Mouse (Mus musculus) small intestine, adult 2 months (tissue): Measurements from ENCODE around the gene Hemgn. TPM values are rescaled to one million over a fixed set of nuclear protein-coding genes. Genes with fewer than 3 reads are reported as not detected.

ENCODE experiments used
- H3K27ac ChIP-seq: fragments of 200-500 bp; 2 replicates; pipeline ENCODE4 v1.5.1; 2012; ENCODE audit warnings: low read depth, low read length, control low read depth, inconsistent platforms; ENCODE audit not compliant: insufficient read depth
- H3K27me3 ChIP-seq: fragments of 200-500 bp; 2 replicates; pipeline ENCODE4 v1.6.1; 2012; ENCODE audit warnings: mild to moderate bottlenecking, moderate library complexity, low read length, inconsistent platforms; ENCODE audit not compliant: control insufficient read depth, insufficient read depth
- H3K36me3 ChIP-seq: fragments of 200-500 bp; 2 replicates; pipeline ENCODE4 v1.6.1; 2012; ENCODE audit warnings: mild to moderate bottlenecking, low read length, control low read depth, inconsistent platforms; ENCODE audit not compliant: control insufficient read depth, insufficient read depth
- H3K4me1 ChIP-seq: fragments of 200-500 bp; 2 replicates; pipeline ENCODE4 v1.6.1; 2012; ENCODE audit warnings: low read length, inconsistent platforms, mixed read lengths; ENCODE audit not compliant: control insufficient read depth, insufficient read depth, insufficient read length
- H3K4me3 ChIP-seq: fragments of 200-500 bp; 2 replicates; pipeline ENCODE4 v1.5.1; 2012; ENCODE audit warnings: low read depth, mild to moderate bottlenecking, control low read depth, inconsistent platforms, low read length, moderate library complexity
- CTCF ChIP-seq: fragments of 200-500 bp; IDR thresholded peaks from 2 replicates; pipeline ENCODE4 v1.5.1; 2012; ENCODE audit warnings: low read depth, mild to moderate bottlenecking, control low read depth, inconsistent platforms, low read length, moderate library complexity, mixed read lengths; ENCODE audit not compliant: insufficient replicate concordance, insufficient read length; ENCODE audit errors: extremely low read depth
- POLR2A ChIP-seq: fragments of 200-500 bp; IDR thresholded peaks from 2 replicates; pipeline ENCODE4 v1.6.1; 2012; ENCODE audit warnings: low read depth, mild to moderate bottlenecking, control low read depth, inconsistent platforms, low read length, moderate library complexity
- WGBS: fragments of 180-500 bp; shearing (Covaris S2); methylation state at CpG from one replicate; pipeline ENCODE4 v1.1.7; 2018; 5-methylcytosine and 5-hydroxymethylcytosine counted together
- polyA plus RNA-seq: library from polyadenylated mRNA; depleted of rRNA; stranded (reverse); fragments of >200 nt; gene quantifications from 2 replicates; pipeline ENCODE4 v1.2.3, GENCODE M21; 2012

The Hemgn gene
- polyA plus RNA-seq, 1 experiment, result not detected

GRCm38 (mm10) chr4:46411489-46411888 lies 1.8 kb downstream of the Hemgn start:
- no peak overlapping the region for H3K27ac ChIP-seq
- no peaks in the 10 kb centered on the region for H3K4me1 ChIP-seq
- no peaks in the 10 kb centered on the region for H3K27me3 ChIP-seq
- no peak for TF ChIP-seq POLR2A
- TF ChIP-seq CTCF, result no peak
- no peak overlapping the region for H3K4me3 ChIP-seq
- WGBS, result 41% methylated on average over 6 of the region's 6 CpGs
- H3K36me3 ChIP-seq, result no peaks in the 10 kb centered on the region

- TF ChIP-seq CTCF, result no peak
- TF ChIP-seq POLR2A, result no peak
- no peak overlapping the region for H3K27ac ChIP-seq
- no peaks in the 10 kb centered on the region for H3K27me3 ChIP-seq
- WGBS, result 92% methylated on average over 5 of the region's 5 CpGs
- H3K4me1 ChIP-seq, result no peaks in the 10 kb centered on the region
- H3K36me3 ChIP-seq, result no peaks in the 10 kb centered on the region
- H3K4me3 ChIP-seq, result no peak overlapping the region
Observed at GRCm38 (mm10) chr4:46410677-46411076, 2.6 kb downstream of the Hemgn start.

- Histone ChIP-seq H3K36me3 (no peaks in the 10 kb centered on the region), H3K4me3 (no peak overlapping the region), H3K27me3 (no peaks in the 10 kb centered on the region), H3K27ac (no peak overlapping the region), H3K4me1 (peaks cover 8% of the 10 kb centered on the region; the same call in 1 of the 2 replicates)
- WGBS, result 93% methylated on average over 8 of the region's 8 CpGs
- TF ChIP-seq CTCF (no peak), POLR2A (no peak)
Observed at GRCm38 (mm10) chr4:46406966-46407703, 6.2 kb downstream of the Hemgn start.

- no peak overlapping the region for H3K4me3 ChIP-seq
- H3K27me3 ChIP-seq, result no peaks in the 10 kb centered on the region
- no peaks in the 10 kb centered on the region for H3K36me3 ChIP-seq
- 17% methylated on average over 6 of the region's 6 CpGs for WGBS
- TF ChIP-seq POLR2A (no peak), CTCF (no peak)
- H3K4me1 ChIP-seq, result peaks cover 8% of the 10 kb centered on the region; the same call in 1 of the 2 replicates
- H3K27ac ChIP-seq, result 0 out of 2 replicates have a peak overlapping the region, but pooled peaks have one; percentile 23
Observed at GRCm38 (mm10) chr4:46404042-46404795, 9.1 kb downstream of the Hemgn start.

DNA sequence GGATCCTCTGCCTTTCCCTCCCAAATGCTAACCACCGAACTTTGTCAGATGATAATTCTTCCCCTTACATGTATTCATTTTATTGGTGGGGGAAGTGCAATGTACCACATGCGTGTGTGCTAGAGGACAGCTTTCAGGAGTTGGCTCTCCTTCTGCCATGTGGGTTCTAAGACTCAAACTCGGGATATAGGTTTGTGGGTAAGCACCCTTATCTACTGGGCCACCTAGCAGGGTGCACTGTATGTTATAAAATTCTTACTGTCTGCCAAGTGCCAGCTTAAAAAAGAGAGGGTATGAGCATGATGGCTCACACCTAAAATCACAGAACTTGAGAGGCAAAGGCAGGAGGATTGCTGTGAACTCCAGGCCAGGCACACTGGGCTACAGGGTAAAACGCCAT lies 14.5 kb downstream of the Hemgn start:
- Histone ChIP-seq H3K36me3 (no peaks in the 10 kb centered on the region), H3K4me3 (no peak overlapping the region), H3K27ac (no peak overlapping the region), H3K27me3 (no peaks in the 10 kb centered on the region), H3K4me1 (peaks cover 4% of the 10 kb centered on the region; the same call in 1 of the 2 replicates)
- WGBS, result 71% methylated on average over 4 of the region's 4 CpGs
- TF ChIP-seq CTCF, result no peak
- TF ChIP-seq POLR2A, result no peak

GRCm38 (mm10) chr4:46395736-46396135 lies 17.6 kb downstream of the Hemgn start:
- no peak overlapping the region for H3K4me3 ChIP-seq
- H3K27ac ChIP-seq, result no peak overlapping the region
- H3K27me3 ChIP-seq, result no peaks in the 10 kb centered on the region
- no peaks in the 10 kb centered on the region for H3K4me1 ChIP-seq
- no peaks in the 10 kb centered on the region for H3K36me3 ChIP-seq
- TF ChIP-seq POLR2A (no peak), CTCF (no peak)
- 53% methylated on average over 5 of the region's 5 CpGs for WGBS

GRCm38 (mm10) chr4:46394388-46394787 lies 18.9 kb downstream of the Hemgn start:
- Histone ChIP-seq H3K4me1 (no peaks in the 10 kb centered on the region), H3K36me3 (no peaks in the 10 kb centered on the region), H3K4me3 (no peak overlapping the region), H3K27me3 (no peaks in the 10 kb centered on the region), H3K27ac (no peak overlapping the region)
- 82% methylated on average over 2 of the region's 2 CpGs for WGBS
- no peak for TF ChIP-seq POLR2A
